Mouse (Mus musculus) heart, postnatal 25 days (tissue): ENCODE data around the gene H2-DMb2. TPM values are rescaled to one million over a fixed set of nuclear protein-coding genes. Genes with fewer than 3 reads are reported as not detected.

Experiments
- DNase-seq: peaks from one replicate; pipeline ENCODE4 v3.0.0; 2022; ENCODE audit warnings: low spot score
- intact Hi-C: fragments of 180-260 bp; cut with DNase I; formaldehyde crosslinking; loops from one replicate; pipeline ENCODE4 v1.15.1; 2025
- total RNA-seq, 2 experiments: library from RNA; stranded (reverse); gene quantifications; 2 replicates each; pipeline ENCODE4 v1.2.3; 2021

Gene H2-DMb2
- total RNA-seq, 2 experiments from 2014 or later, result 0.91 to 1.6 TPM

GRCm38 (mm10) chr17:34165033-34165730, 22.1 kb downstream of the H2-DMb2 start:
- DNase-seq, result no peak
- intact Hi-C loops, result loop anchor here (1.0 kb wide), 1 partner anchor 30 kb away; no protein-coding TSS in a partner anchor

GRCm38 (mm10) chr17:34169279-34169678, 26.2 kb downstream of the H2-DMb2 start:
- DNase-seq, result no peak

GRCm38 (mm10) chr17:34170487-34170876, 27.4 kb downstream of the H2-DMb2 start:
- no peak for DNase-seq
- intact Hi-C loops, result loop anchor here (1.0 to 5.0 kb wide), 4 partner anchors 34 to 182 kb away; partner anchors contain the start of gene Btnl2

More at GRCm38 (mm10) chr17:34169279-34169678, 26.2 kb downstream of the H2-DMb2 start:
- intact Hi-C loops, result loop anchor here (2.0 kb wide), 2 partner anchors 68 to 92 kb away; no protein-coding TSS in a partner anchor

- DNase-seq, result no peak
- intact Hi-C loops, result loop anchor here (1.0 to 5.0 kb wide), 4 partner anchors 33 to 181 kb away; partner anchors contain the start of gene Btnl2
Measured at GRCm38 (mm10) chr17:34170877-34171498, 27.9 kb downstream of the H2-DMb2 start.

- intact Hi-C loops, result loop anchor here (5.0 kb wide), 1 partner anchor 180 kb away; the partner anchor contains the start of gene Btnl2
- DNase-seq, result no peak
Measured at GRCm38 (mm10) chr17:34172528-34172927, 29.4 kb downstream of the H2-DMb2 start.

GRCm38 (mm10) chr17:34174075-34174474, 31.0 kb downstream of the H2-DMb2 start:
- intact Hi-C loops, result loop anchor here (5.0 kb wide), 1 partner anchor 178 kb away; the partner anchor contains the start of gene Btnl2
- DNase-seq, result no peak

- intact Hi-C loops, result no loop called here
- no peak for DNase-seq
Measured at GRCm38 (mm10) chr17:34177179-34177578, 34.1 kb downstream of the H2-DMb2 start.

GRCm38 (mm10) chr17:34179019-34179418, 35.9 kb downstream of the H2-DMb2 start:
- DNase-seq, result no peak
- intact Hi-C loops, result no loop called here

GRCm38 (mm10) chr17:34179913-34180859, 37.1 kb downstream of the H2-DMb2 start:
- no peak for DNase-seq
- intact Hi-C loops, result no loop called here

- no peak for DNase-seq
- intact Hi-C loops, result no loop called here
Measured at GRCm38 (mm10) chr17:34183564-34184219, 40.6 kb downstream of the H2-DMb2 start.

- DNase-seq, result no peak
- intact Hi-C loops, result no loop called here
Measured at GRCm38 (mm10) chr17:34185526-34185925, 42.4 kb downstream of the H2-DMb2 start.

- DNase-seq, result no peak
- intact Hi-C loops, result no loop called here
Measured at GRCm38 (mm10) chr17:34186885-34187260, 43.8 kb downstream of the H2-DMb2 start.

- intact Hi-C loops, result no loop called here
- peak; percentile 93 for DNase-seq
Measured at GRCm38 (mm10) chr17:34187261-34187916, 44.3 kb downstream of the H2-DMb2 start, which contains the start of the genes Tap1 and Psmb9. Gene Tap1 (plus strand): TSS chr17:34187553. Gene Psmb9 (minus strand): TSS chr17:34187764.

- intact Hi-C loops, result loop anchor here (2.0 kb wide), 1 partner anchor 17 kb away; no protein-coding TSS in a partner anchor
- no peak for DNase-seq
Measured at GRCm38 (mm10) chr17:34188010-34188409, 44.9 kb downstream of the H2-DMb2 start.

GRCm38 (mm10) chr17:34188986-34189385, 45.9 kb downstream of the H2-DMb2 start:
- intact Hi-C loops, result loop anchor here (2.0 kb wide), 1 partner anchor 16 kb away; no protein-coding TSS in a partner anchor

GRCm38 (mm10) chr17:34192852-34193251, 49.7 kb downstream of the H2-DMb2 start:
- intact Hi-C loops, result no loop called here
- DNase-seq, result no peak

More at GRCm38 (mm10) chr17:34188986-34189385, 45.9 kb downstream of the H2-DMb2 start:
- no peak for DNase-seq

- intact Hi-C loops, result no loop called here
- no peak for DNase-seq
Measured at GRCm38 (mm10) chr17:34193468-34193867, 50.4 kb downstream of the H2-DMb2 start.

- no peak for DNase-seq
- intact Hi-C loops, result no loop called here
Measured at GRCm38 (mm10) chr17:34194723-34195122, 51.6 kb downstream of the H2-DMb2 start.

GRCm38 (mm10) chr17:34196491-34196890, 53.4 kb downstream of the H2-DMb2 start:
- intact Hi-C loops, result no loop called here
- no peak for DNase-seq
